Mouse (Mus musculus) midbrain, embryonic 13.5 days (tissue): ENCODE data around the gene Kctd5. TPM values are rescaled to one million over a fixed set of nuclear protein-coding genes. Genes with fewer than 3 reads are reported as not detected.

Experiments used
- ATAC-seq: fragments of 200-750 bp; cut with Nextera tagmentation; 2 replicates; pipeline ENCODE4 v1.8.0; 2017; ENCODE audit warnings: mild to moderate bottlenecking, moderate TSS enrichment, moderate library complexity
- H3K27ac ChIP-seq: fragments of 300-500 bp; sonication (generic); 2 replicates; pipeline ENCODE4 v1.5.1; 2015; ENCODE audit warnings: inconsistent platforms, mild to moderate bottlenecking, moderate library complexity
- H3K27me3 ChIP-seq: fragments of 300-500 bp; sonication (generic); 2 replicates; pipeline ENCODE4 v1.6.1; 2015; ENCODE audit warnings: mild to moderate bottlenecking, inconsistent platforms
- H3K36me3 ChIP-seq: fragments of 300-500 bp; sonication (generic); 2 replicates; pipeline ENCODE4 v1.6.1; 2015; ENCODE audit warnings: mild to moderate bottlenecking, inconsistent platforms
- H3K4me1 ChIP-seq: fragments of 300-500 bp; sonication (generic); replicated peaks from 2 replicates; pipeline ENCODE4 v1.6.1; 2015; ENCODE audit warnings: inconsistent platforms
- H3K4me2 ChIP-seq: fragments of 300-500 bp; sonication (generic); replicated peaks from 2 replicates; pipeline ENCODE4 v1.6.1; 2015; ENCODE audit warnings: moderate library complexity, mild to moderate bottlenecking, inconsistent platforms
- H3K4me3 ChIP-seq: fragments of 300-500 bp; sonication (generic); replicated peaks from 2 replicates; pipeline ENCODE4 v1.5.1; 2015; ENCODE audit warnings: mild to moderate bottlenecking, inconsistent platforms
- H3K9ac ChIP-seq: fragments of 300-500 bp; sonication (generic); replicated peaks from 2 replicates; pipeline ENCODE4 v1.6.1; 2015; ENCODE audit warnings: mild to moderate bottlenecking, inconsistent platforms
- H3K9me3 ChIP-seq: fragments of 300-500 bp; sonication (generic); 2 replicates; pipeline ENCODE4 v1.6.1; 2016; ENCODE audit warnings: mild to moderate bottlenecking, inconsistent platforms
- WGBS: fragments of 180-500 bp; shearing (Covaris S2); methylation state at CpG from one replicate; pipeline ENCODE4 v1.1.7; 2015; 5-methylcytosine and 5-hydroxymethylcytosine counted together
- microRNA-seq: library from miRNA; unstranded; fragments of <30 nt; microRNA quantifications from one replicate; pipeline ENCODE4, GENCODE M21; 2016
- polyA plus RNA-seq: library from polyadenylated mRNA; unstranded; fragments of >200 nt; fragmentation: Nextera tagmentation; extraction: Ambion mirVana; gene quantifications from 2 replicates; pipeline ENCODE4 v1.2.1, GENCODE M21; 2015

Kctd5 gene
- polyA plus RNA-seq, 1 experiment from 2014 or later = 81.5 TPM

- 91% methylated on average over 14 of the region's 14 CpGs for WGBS
- no peak overlapping the region for H3K4me2 ChIP-seq
- ATAC-seq = no peak
- H3K9me3 ChIP-seq = no peaks in the 10 kb centered on the region
- H3K9ac ChIP-seq = no peak overlapping the region
- no peaks in the 10 kb centered on the region for H3K36me3 ChIP-seq
- H3K4me1 ChIP-seq = no peaks in the 10 kb centered on the region
- no peaks in the 10 kb centered on the region; the same call in 1 of the 2 replicates for H3K27me3 ChIP-seq
- no peak overlapping the region for H3K4me3 ChIP-seq
- H3K27ac ChIP-seq = no peak overlapping the region
Measured at GRCm38 (mm10) chr17:24004071-24004665, 69.1 kb downstream of the Kctd5 start.

DNA sequence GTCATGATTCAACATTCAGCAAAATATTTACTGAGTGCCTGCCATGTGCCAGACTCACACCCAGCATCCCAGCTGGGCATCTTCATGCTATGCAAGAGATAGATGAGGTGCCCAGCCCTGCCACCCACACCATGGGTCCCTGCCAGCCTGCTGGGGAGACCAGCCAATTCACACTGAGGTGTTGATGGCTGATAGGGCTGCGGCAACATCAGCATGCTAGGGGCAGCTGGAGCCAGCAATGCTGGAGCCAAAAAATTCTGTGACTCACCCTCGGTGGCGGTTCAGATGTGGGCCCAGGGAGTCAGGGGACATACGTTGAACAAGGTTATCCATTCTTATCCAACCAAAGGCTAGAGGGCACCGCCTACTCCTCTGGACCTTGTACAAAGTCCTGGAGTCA is 72.9 kb downstream of the Kctd5 start:
- ATAC-seq = no peak
- Histone ChIP-seq H3K9ac (no peak overlapping the region), H3K4me3 (no peak overlapping the region), H3K27ac (no peak overlapping the region), H3K4me2 (no peak overlapping the region), H3K9me3 (no peaks in the 10 kb centered on the region), H3K4me1 (no peaks in the 10 kb centered on the region), H3K36me3 (no peaks in the 10 kb centered on the region), H3K27me3 (no peaks in the 10 kb centered on the region)
- 89% methylated on average over 5 of the region's 5 CpGs for WGBS

DNA sequence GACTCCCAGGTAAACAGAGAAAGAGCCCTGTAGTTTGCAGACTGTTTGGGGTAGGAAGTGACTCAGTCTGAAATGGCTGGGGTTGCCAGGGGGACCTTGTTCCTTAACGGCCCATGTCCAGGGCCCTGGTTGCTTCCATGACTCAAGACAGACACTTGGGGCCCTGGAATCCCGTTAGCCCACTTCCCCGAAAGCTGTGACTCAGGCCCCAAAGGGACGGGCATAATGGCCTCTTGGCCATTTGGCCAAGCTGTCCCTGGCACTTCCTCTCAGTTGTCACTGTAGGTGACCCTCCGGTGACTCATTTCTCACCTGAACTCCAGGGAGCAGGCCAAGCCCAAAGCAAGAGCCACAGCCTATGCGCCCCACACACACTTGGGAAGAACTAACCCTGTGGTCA is 74.9 kb downstream of the Kctd5 start:
- 0 out of 2 replicates have a peak, but pooled peaks cover 4% of the 10 kb centered on the region for H3K4me1 ChIP-seq
- no peaks in the 10 kb centered on the region for H3K36me3 ChIP-seq
- H3K27ac ChIP-seq = no peak overlapping the region
- ATAC-seq = no peak
- H3K4me2 ChIP-seq = no peak overlapping the region
- no peak overlapping the region for H3K4me3 ChIP-seq
- 81% methylated on average over 6 of the region's 6 CpGs for WGBS
- peaks cover 11% of the 10 kb centered on the region; the same call in 1 of the 2 replicates for H3K27me3 ChIP-seq
- H3K9ac ChIP-seq = no peak overlapping the region
- no peaks in the 10 kb centered on the region for H3K9me3 ChIP-seq

- H3K4me2 ChIP-seq = no peak within 1 kb of the TSS
- H3K9ac ChIP-seq = no peak within 1 kb of the TSS
- peaks cover 8% of the 10 kb centered on the region; the same call in 1 of the 2 replicates for H3K4me1 ChIP-seq
- H3K4me3 ChIP-seq = no peak within 1 kb of the TSS
- no peak within 1 kb of the TSS for H3K27ac ChIP-seq
- WGBS = 80% methylated on average over 2 of the region's 2 CpGs
- H3K27me3 ChIP-seq = peaks cover 11% of the 10 kb centered on the region; the same call in 1 of the 2 replicates
- no peaks in the 10 kb centered on the region for H3K9me3 ChIP-seq
- no peak for ATAC-seq
- no peaks in the 10 kb centered on the region for H3K36me3 ChIP-seq
Measured at GRCm38 (mm10) chr17:23997901-23998300, 75.4 kb downstream of the Kctd5 start, which contains the start of gene Prss22. Gene Prss22, minus strand, starts transcription at chr17:23998100.

Small RNAs within 50 kb of the gene (microRNA-seq; reads per million reads assigned to microRNA genes)
- gene Gm27700 = not detected

Other genes starting within 250 kb of the Kctd5 start
- gene Elob, start 244.3 kb downstream of the Kctd5 start, polyA plus RNA-seq = 1,286 and 1,324 TPM in 2 replicates
- gene Prss33, start 237.4 kb downstream of the Kctd5 start, polyA plus RNA-seq = 0.30 and 0.36 TPM in 2 replicates
- not detected in 2 replicates for gene Prss32, start 229.6 kb downstream of the Kctd5 start, polyA plus RNA-seq
- 0.94 and 1.5 TPM in 2 replicates for gene Prss41, start 229.3 kb downstream of the Kctd5 start, polyA plus RNA-seq
- gene Prss21, start 205.4 kb downstream of the Kctd5 start, polyA plus RNA-seq = not detected in 2 replicates
- not detected in 2 replicates for gene Dcpp1, start 192.6 kb downstream of the Kctd5 start, polyA plus RNA-seq
- gene Dcpp2, start 192.6 kb downstream of the Kctd5 start, polyA plus RNA-seq = not detected in 2 replicates
- gene Dcpp3, start 156.0 kb downstream of the Kctd5 start, polyA plus RNA-seq = not detected in 2 replicates
- not detected in 2 replicates for gene Sbp, start 131.8 kb downstream of the Kctd5 start, polyA plus RNA-seq
- not detected in 2 replicates for gene Sbpl, start 118.2 kb downstream of the Kctd5 start, polyA plus RNA-seq
- gene Prss30, start 92.9 kb downstream of the Kctd5 start, polyA plus RNA-seq = not detected in 2 replicates
- 0.12 TPM in 1 of 2 replicates, not detected in the other for gene Prss22, start 75.4 kb downstream of the Kctd5 start, polyA plus RNA-seq
- gene Prss27, start 35.3 kb downstream of the Kctd5 start, polyA plus RNA-seq = 0.32 and 0.54 TPM in 2 replicates
- gene Pdpk1, start 77.4 kb upstream of the Kctd5 start, polyA plus RNA-seq = 63.1 and 67.9 TPM in 2 replicates
- 32.9 and 35.6 TPM in 2 replicates for gene Amdhd2, start 90.3 kb upstream of the Kctd5 start, polyA plus RNA-seq
- 843 and 851 TPM in 2 replicates for gene Atp6v0c, start 96.2 kb upstream of the Kctd5 start, polyA plus RNA-seq
- gene Tbc1d24, start 132.1 kb upstream of the Kctd5 start, polyA plus RNA-seq = 19.2 and 20.4 TPM in 2 replicates
- gene Ntn3, start 136.0 kb upstream of the Kctd5 start, polyA plus RNA-seq = 3.3 and 4.6 TPM in 2 replicates
- gene Tedc2, start 147.4 kb upstream of the Kctd5 start, polyA plus RNA-seq = 13.9 and 14.4 TPM in 2 replicates
- 30.9 and 32.9 TPM in 2 replicates for gene Ccnf, start 178.0 kb upstream of the Kctd5 start, polyA plus RNA-seq